Mouse (Mus musculus) hindbrain, embryonic 10.5 days (tissue): ENCODE data around the gene Ccn6. TPM values are rescaled to one million over a fixed set of nuclear protein-coding genes. Genes with fewer than 3 reads are reported as not detected.

Experiments used
- DNase-seq: peaks from one replicate; pipeline ENCODE4 v3.0.0-alpha.2; 2017; ENCODE audit warnings: low spot score
- H3K27ac ChIP-seq: fragments of 300-500 bp; sonication (generic); 2 replicates; pipeline ENCODE4 v1.5.1; 2016; ENCODE audit warnings: mild to moderate bottlenecking, moderate library complexity
- H3K27me3 ChIP-seq: fragments of 300-500 bp; sonication (generic); 2 replicates; pipeline ENCODE4 v1.6.1; 2016; ENCODE audit warnings: mild to moderate bottlenecking; ENCODE audit not compliant: poor library complexity, insufficient read depth, severe bottlenecking
- H3K36me3 ChIP-seq: fragments of 300-500 bp; sonication (generic); 2 replicates; pipeline ENCODE4 v1.6.1; 2016; ENCODE audit warnings: mild to moderate bottlenecking, moderate library complexity
- H3K4me1 ChIP-seq: fragments of 300-500 bp; sonication (generic); replicated peaks from 2 replicates; pipeline ENCODE4 v1.6.1; 2016; ENCODE audit warnings: mild to moderate bottlenecking
- H3K4me3 ChIP-seq: fragments of 300-500 bp; sonication (generic); 2 replicates; pipeline ENCODE4 v1.5.1; 2016; ENCODE audit warnings: mild to moderate bottlenecking, moderate library complexity
- H3K9me3 ChIP-seq: fragments of 300-500 bp; sonication (generic); 2 replicates; pipeline ENCODE4 v1.6.1; 2016; ENCODE audit warnings: mild to moderate bottlenecking, moderate library complexity
- WGBS: fragments of 180-500 bp; shearing (Covaris S2); methylation state at CpG from one replicate; pipeline ENCODE4 v1.1.7; 2016; 5-methylcytosine and 5-hydroxymethylcytosine counted together
- polyA plus RNA-seq: library from polyadenylated mRNA; unstranded; fragments of >200 nt; fragmentation: Nextera tagmentation; extraction: Ambion mirVana; gene quantifications from 2 replicates; pipeline ENCODE4 v1.2.1, GENCODE M21; 2016

Ccn6 gene
- polyA plus RNA-seq, 1 experiment from 2014 or later: 0.24 TPM

GRCm38 (mm10) chr10:39171603-39172539 lies 8.3 kb upstream of the Ccn6 start:
- H3K36me3 ChIP-seq: no peaks in the 10 kb centered on the region
- peak; percentile 89 for DNase-seq
- peaks cover 46% of the 10 kb centered on the region for H3K4me1 ChIP-seq
- 10% methylated on average over 26 of the region's 26 CpGs for WGBS
- no peaks in the 10 kb centered on the region for H3K9me3 ChIP-seq
- H3K27ac ChIP-seq: peak overlapping the region; percentile 87
- H3K4me3 ChIP-seq: peak overlapping the region; percentile 57
- H3K27me3 ChIP-seq: peaks cover 14% of the 10 kb centered on the region; the same call in 1 of the 2 replicates

DNA sequence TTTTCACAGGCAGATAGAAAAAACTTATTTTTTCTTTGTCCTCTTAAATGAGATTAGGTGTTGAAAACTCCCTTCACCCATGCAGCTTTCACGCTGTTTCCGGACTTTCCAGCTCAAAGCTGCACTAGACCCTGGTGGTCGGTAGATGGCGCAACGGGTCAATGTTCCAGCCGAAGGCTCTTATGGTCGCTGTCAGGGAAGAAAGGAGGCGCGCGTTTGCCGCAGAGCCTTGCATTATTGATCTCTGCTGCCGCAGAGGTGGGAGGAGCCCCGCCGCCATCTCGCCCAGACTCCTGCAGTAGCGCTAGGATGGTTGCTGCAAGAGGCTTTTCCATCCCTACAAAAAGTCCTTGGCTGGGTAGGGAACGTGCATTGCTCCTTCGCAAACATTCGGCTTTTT lies 7.5 kb upstream of the Ccn6 start:
- Histone ChIP-seq H3K9me3 (no peaks in the 10 kb centered on the region), H3K4me1 (peaks cover 50% of the 10 kb centered on the region), H3K27me3 (peaks cover 19% of the 10 kb centered on the region; the same call in 1 of the 2 replicates), H3K4me3 (peak overlapping the region; percentile 57), H3K36me3 (no peaks in the 10 kb centered on the region), H3K27ac (peak overlapping the region; percentile 87)
- under 1% methylated on average over 19 of the region's 19 CpGs for WGBS
- peak; percentile 91 for DNase-seq

- no peak overlapping the region; the same call in 1 of the 2 replicates for H3K27ac ChIP-seq
Measured at GRCm38 (mm10) chr10:39170706-39171105, 7.1 kb upstream of the Ccn6 start.

DNA sequence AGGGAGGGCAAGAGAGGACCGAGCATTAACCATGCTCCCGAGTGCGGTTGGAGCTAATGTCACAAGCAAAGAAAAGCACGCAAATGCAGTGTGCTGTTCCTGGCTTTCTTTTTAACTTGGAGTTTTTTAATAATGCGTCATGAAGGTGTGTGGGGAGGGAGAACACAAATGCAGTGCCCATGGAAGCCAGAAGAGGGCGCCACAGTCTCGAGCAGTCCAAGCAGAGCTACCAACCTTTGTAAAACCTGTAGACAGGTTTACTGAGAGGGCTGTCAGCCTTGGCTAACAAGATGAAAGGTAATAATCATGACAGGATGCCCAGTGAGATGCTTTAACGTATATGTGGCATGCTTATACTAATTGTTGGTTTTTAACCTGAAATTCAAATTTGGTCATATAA lies 6.6 kb upstream of the Ccn6 start:
- DNase-seq: peak; percentile 74
- Histone ChIP-seq H3K9me3 (no peaks in the 10 kb centered on the region), H3K27me3 (peaks cover 19% of the 10 kb centered on the region; the same call in 1 of the 2 replicates), H3K4me3 (peak overlapping the region; percentile 27; the same call in 1 of the 2 replicates), H3K27ac (no peak overlapping the region), H3K36me3 (no peaks in the 10 kb centered on the region), H3K4me1 (peaks cover 56% of the 10 kb centered on the region)
- 9% methylated on average over 8 of the region's 8 CpGs for WGBS

More at GRCm38 (mm10) chr10:39170706-39171105, 7.1 kb upstream of the Ccn6 start:
- WGBS: 11% methylated on average over 6 of the region's 6 CpGs
- no peak for DNase-seq
- H3K27me3 ChIP-seq: peaks cover 19% of the 10 kb centered on the region; the same call in 1 of the 2 replicates
- H3K9me3 ChIP-seq: no peaks in the 10 kb centered on the region
- H3K36me3 ChIP-seq: no peaks in the 10 kb centered on the region
- H3K4me1 ChIP-seq: peaks cover 53% of the 10 kb centered on the region
- H3K4me3 ChIP-seq: peak overlapping the region; percentile 57; the same call in 1 of the 2 replicates

- H3K4me1 ChIP-seq: peaks cover 50% of the 10 kb centered on the region
- 51% methylated on average over 9 of the region's 9 CpGs for WGBS
- H3K36me3 ChIP-seq: no peaks in the 10 kb centered on the region
- no peak overlapping the region for H3K27ac ChIP-seq
- H3K4me3 ChIP-seq: 0 out of 2 replicates have a peak overlapping the region, but pooled peaks have one; percentile 27
- H3K27me3 ChIP-seq: peaks cover 19% of the 10 kb centered on the region; the same call in 1 of the 2 replicates
- DNase-seq: no peak
- H3K9me3 ChIP-seq: no peaks in the 10 kb centered on the region
Measured at GRCm38 (mm10) chr10:39169642-39170041, 6.0 kb upstream of the Ccn6 start.

DNA sequence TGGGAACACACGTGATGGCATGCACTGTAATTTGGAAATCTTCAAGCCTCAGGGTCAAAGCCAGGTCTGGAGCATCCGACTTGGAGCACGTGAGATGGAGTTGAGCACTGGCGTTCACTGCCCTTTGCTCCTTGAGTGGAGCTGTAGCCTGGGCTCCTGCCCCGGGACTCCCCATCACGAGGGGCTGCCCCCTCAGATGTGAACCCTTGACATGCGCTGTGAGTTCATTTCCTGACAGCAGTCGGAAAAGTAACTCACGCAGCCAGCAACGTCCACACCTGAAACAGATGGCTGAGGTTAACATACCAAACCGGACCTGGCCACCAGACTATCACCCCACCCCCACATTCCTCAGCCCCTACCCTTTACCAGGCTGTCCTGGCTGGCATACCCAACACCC lies 4.0 kb upstream of the Ccn6 start:
- Histone ChIP-seq H3K9me3 (no peaks in the 10 kb centered on the region), H3K27me3 (peaks cover 19% of the 10 kb centered on the region; the same call in 1 of the 2 replicates), H3K36me3 (no peaks in the 10 kb centered on the region), H3K4me1 (peaks cover 42% of the 10 kb centered on the region), H3K27ac (no peak overlapping the region), H3K4me3 (no peak overlapping the region)
- WGBS: 77% methylated on average over 11 of the region's 11 CpGs
- no peak for DNase-seq

GRCm38 (mm10) chr10:39165632-39166115 lies 2.1 kb upstream of the Ccn6 start:
- Histone ChIP-seq H3K27me3 (peaks cover 19% of the 10 kb centered on the region; the same call in 1 of the 2 replicates), H3K9me3 (no peaks in the 10 kb centered on the region), H3K4me3 (peak overlapping the region; percentile 26; the same call in 1 of the 2 replicates), H3K27ac (0 out of 2 replicates have a peak overlapping the region, but pooled peaks have one; percentile 53), H3K36me3 (no peaks in the 10 kb centered on the region), H3K4me1 (peaks cover 35% of the 10 kb centered on the region)
- 38% methylated on average over 11 of the region's 11 CpGs for WGBS
- peak; percentile 9 for DNase-seq

DNA sequence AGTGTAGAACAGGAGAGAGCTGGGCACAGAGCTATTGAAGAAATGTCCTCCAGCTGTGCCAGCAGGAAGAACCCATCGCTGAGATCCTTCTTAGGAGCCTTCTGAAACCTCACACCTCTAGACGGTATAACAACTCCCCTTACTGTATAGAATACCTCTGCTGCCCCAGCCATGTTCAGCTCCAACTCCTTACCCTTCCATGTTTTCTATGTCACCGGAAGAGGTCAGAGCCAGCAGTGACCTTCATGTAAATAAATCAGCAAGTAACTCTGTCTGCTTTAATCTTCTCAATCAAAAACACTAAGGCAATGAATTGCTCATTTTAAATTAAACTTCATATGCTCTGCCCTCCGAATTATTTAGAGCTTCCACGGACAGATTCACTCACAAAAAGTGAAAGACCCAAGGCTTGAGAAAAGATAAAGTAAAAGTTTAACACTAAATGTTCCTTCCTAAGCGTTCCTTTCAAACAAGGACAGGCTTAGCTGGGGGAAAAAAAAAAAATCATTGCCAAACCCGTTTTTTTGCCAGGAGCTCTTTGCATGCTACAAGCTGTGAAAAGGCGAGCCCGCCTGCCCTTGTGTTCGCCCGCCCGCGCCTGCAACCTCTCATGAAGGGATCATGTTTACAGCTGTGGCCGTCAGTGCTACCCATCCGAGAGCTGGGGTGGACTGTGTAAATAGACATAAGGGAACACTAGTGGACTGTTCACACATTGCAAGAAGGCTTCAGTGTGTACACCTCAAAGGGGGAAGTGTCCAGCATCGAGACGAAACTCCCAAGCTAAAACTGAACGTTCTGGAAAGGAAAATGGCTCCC lies 719 bp downstream of the Ccn6 start:
- Histone ChIP-seq H3K9me3 (no peaks in the 10 kb centered on the region), H3K4me3 (no peak overlapping the region), H3K27ac (no peak overlapping the region), H3K36me3 (no peaks in the 10 kb centered on the region), H3K4me1 (peaks cover 24% of the 10 kb centered on the region), H3K27me3 (0 out of 2 replicates have a peak, but pooled peaks cover 5% of the 10 kb centered on the region)
- DNase-seq: peak; percentile 25
- 53% methylated on average over 18 of the region's 18 CpGs for WGBS

DNA sequence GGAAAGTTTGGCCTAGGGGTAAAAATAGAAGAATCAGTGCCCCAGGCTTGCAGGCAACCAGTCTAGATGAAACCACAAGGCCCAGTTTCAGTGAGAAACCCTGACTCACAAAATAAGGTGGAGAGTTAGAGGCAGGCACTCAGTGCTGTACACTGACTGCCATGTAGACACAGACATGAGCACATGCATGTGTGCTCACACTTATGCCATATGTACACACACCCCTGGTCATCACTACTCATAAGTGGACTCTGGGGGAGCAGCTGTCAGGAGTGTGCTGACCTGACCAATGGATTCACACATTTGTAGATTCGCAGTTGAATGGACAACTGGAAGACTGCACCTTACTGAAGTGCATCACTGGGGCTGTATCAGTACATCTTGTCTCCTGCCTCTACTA lies 2.2 kb downstream of the Ccn6 start:
- no peak overlapping the region for H3K27ac ChIP-seq
- H3K9me3 ChIP-seq: no peaks in the 10 kb centered on the region
- H3K27me3 ChIP-seq: no peaks in the 10 kb centered on the region
- H3K4me3 ChIP-seq: no peak overlapping the region
- no peak for DNase-seq
- 97% methylated on average over 1 of the region's 1 CpGs for WGBS
- H3K36me3 ChIP-seq: no peaks in the 10 kb centered on the region
- peaks cover 23% of the 10 kb centered on the region for H3K4me1 ChIP-seq

GRCm38 (mm10) chr10:39158306-39158705 lies 5.3 kb downstream of the Ccn6 start:
- WGBS: 52% methylated on average over 12 of the region's 12 CpGs
- no peak overlapping the region for H3K27ac ChIP-seq
- peaks cover 9% of the 10 kb centered on the region for H3K4me1 ChIP-seq
- no peak overlapping the region for H3K4me3 ChIP-seq
- DNase-seq: no peak
- H3K27me3 ChIP-seq: no peaks in the 10 kb centered on the region
- H3K9me3 ChIP-seq: no peaks in the 10 kb centered on the region
- H3K36me3 ChIP-seq: peaks cover 15% of the 10 kb centered on the region; the same call in 1 of the 2 replicates

GRCm38 (mm10) chr10:39157321-39157720 lies 6.3 kb downstream of the Ccn6 start:
- no peak overlapping the region for H3K4me3 ChIP-seq
- H3K9me3 ChIP-seq: no peaks in the 10 kb centered on the region
- no peaks in the 10 kb centered on the region for H3K4me1 ChIP-seq
- no peaks in the 10 kb centered on the region for H3K27me3 ChIP-seq
- 98% methylated on average over 1 of the region's 1 CpGs for WGBS
- H3K27ac ChIP-seq: no peak overlapping the region
- H3K36me3 ChIP-seq: peaks cover 17% of the 10 kb centered on the region; the same call in 1 of the 2 replicates
- DNase-seq: no peak

GRCm38 (mm10) chr10:39156719-39157118 lies 6.9 kb downstream of the Ccn6 start:
- no peaks in the 10 kb centered on the region for H3K4me1 ChIP-seq
- 87% methylated on average over 5 of the region's 5 CpGs for WGBS
- H3K4me3 ChIP-seq: no peak overlapping the region
- no peaks in the 10 kb centered on the region for H3K27me3 ChIP-seq
- no peak for DNase-seq
- peaks cover 17% of the 10 kb centered on the region for H3K36me3 ChIP-seq
- H3K9me3 ChIP-seq: no peaks in the 10 kb centered on the region
- H3K27ac ChIP-seq: no peak overlapping the region
